Mouse (Mus musculus) small intestine, adult 2 months (tissue): ENCODE measurements around the gene Strada.

Source experiments
- CTCF ChIP-seq: fragments of 200-500 bp; IDR thresholded peaks from 2 replicates; pipeline ENCODE4 v1.5.1; 2012; ENCODE audit warnings: low read depth, mild to moderate bottlenecking, control low read depth, inconsistent platforms, low read length, moderate library complexity, mixed read lengths; ENCODE audit not compliant: insufficient replicate concordance, insufficient read length; ENCODE audit errors: extremely low read depth
- POLR2A ChIP-seq: fragments of 200-500 bp; IDR thresholded peaks from 2 replicates; pipeline ENCODE4 v1.6.1; 2012; ENCODE audit warnings: low read depth, mild to moderate bottlenecking, control low read depth, inconsistent platforms, low read length, moderate library complexity

DNA sequence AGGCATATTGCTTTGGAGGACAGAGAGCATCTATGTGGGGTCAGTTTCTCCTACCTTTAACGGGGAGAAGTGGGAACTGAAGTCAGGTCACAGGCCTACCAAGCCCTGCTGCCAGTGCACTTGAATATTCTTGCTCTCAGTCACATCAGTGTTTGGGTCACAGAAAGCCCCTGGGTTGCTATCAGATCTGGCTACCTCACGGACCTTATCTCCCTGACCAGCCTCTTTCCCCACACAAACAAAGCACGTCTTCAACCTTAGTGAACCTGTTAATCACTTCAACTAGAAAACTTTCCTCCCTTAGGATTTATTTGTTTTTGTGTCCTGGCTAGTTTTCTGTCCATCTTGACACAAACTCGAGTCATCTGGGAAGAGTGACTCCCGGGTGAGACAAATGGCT is 25.6 kb downstream of the Strada start:
- TF ChIP-seq CTCF (no peak), POLR2A (no peak)
